30 mouse cellular contexts compared by ENCODE assay signal in genomic region chr6:86606289-86606688, GRCm38 (mm10). TPM values are rescaled to one million over a fixed set of nuclear protein-coding genes. Genes with fewer than 3 reads are reported as not detected.
A peak's percentile ranks its signal among the peaks of the same experiment; 100 is the strongest.
DNase-seq lines count a peak whose midpoint lies in the region; ATAC-seq and TF ChIP-seq lines count a peak whose summit lies in the region.
"Had no signal": no experiment of that assay in that cellular context is flagged by ENCODE, and none has a peak within 500 bp of the region (broad histone marks: within the 10 kb centered on the region; RNA-seq: fewer than 3 reads in every experiment).

No protein-coding gene starts in this region.

- peak overlapping the region; percentile 18; the same call in 1 of the 2 replicates for H3K27ac ChIP-seq in liver, embryonic 13.5 days
- 0 out of 2 replicates have a peak overlapping the region, but pooled peaks have one; percentile 18 for H3K27ac ChIP-seq in liver, postnatal 0 days (ENCODE audit: low read depth)
- no peak overlapping the region for H3K27ac ChIP-seq in midbrain, embryonic 10.5 days (replicated peaks)
- H3K27ac ChIP-seq: forebrain, embryonic 13.5 days; heart, embryonic 10.5 days; hindbrain, embryonic 12.5 days; hindbrain, postnatal 0 days; kidney, postnatal 0 days; limb, embryonic 15.5 days; lung, embryonic 15.5 days; midbrain, embryonic 15.5 days had no signal

- no peak for DNase-seq in liver, embryonic 13.5 days
- DNase-seq in liver = no peak
- peak; percentile 58 for DNase-seq in induced T-regulatory cell, adult 2 months (ENCODE audit: low read depth)
- DNase-seq in liver, postnatal 0 days = no peak
- DNase-seq in midbrain, embryonic 10.5 days (ENCODE audit: low spot score) = no peak
- DNase-seq in ovary, postnatal 14 days (ENCODE audit: low spot score) = no peak
- no peak for DNase-seq in gastrocnemius, postnatal 10 days
- DNase-seq: adrenal gland, postnatal 14 days; cerebellum, adult 11-12 months; cerebellum, postnatal 10 days; gastrocnemius, postnatal 14 days; heart, postnatal 36 days; kidney, adult 8-10 months; kidney, postnatal 4 days; layer of hippocampus, postnatal 36 days; left cerebral cortex, postnatal 4 days; right cerebral cortex, adult 18-20 months; right cerebral cortex, postnatal 4 days; thymus, postnatal 25 days had no signal

- no peak overlapping the region for H3K4me3 ChIP-seq in liver, embryonic 13.5 days (replicated peaks)
- H3K4me3 ChIP-seq in liver, postnatal 0 days (ENCODE audit: low read depth, low read length) = no peak overlapping the region
- no peak overlapping the region for H3K4me3 ChIP-seq in midbrain, embryonic 10.5 days
- H3K4me3 ChIP-seq: forebrain, embryonic 13.5 days; heart, embryonic 10.5 days; hindbrain, embryonic 12.5 days; limb, embryonic 15.5 days; lung, embryonic 15.5 days; midbrain, embryonic 15.5 days had no signal

- TF ChIP-seq EP300 in liver, postnatal 0 days (IDR thresholded peaks at IDR 0.05; ENCODE audit: low read depth) = 0 out of 2 replicates have a peak, but pooled peaks have one; percentile 21

- H3K9ac ChIP-seq in liver, embryonic 13.5 days = no peak overlapping the region; the same call in 1 of the 2 replicates
- H3K9ac ChIP-seq in liver, postnatal 0 days (replicated peaks) = no peak overlapping the region
- H3K9ac ChIP-seq: forebrain, embryonic 13.5 days; hindbrain, embryonic 12.5 days; limb, embryonic 15.5 days; lung, embryonic 15.5 days; midbrain, embryonic 15.5 days had no signal

- no peaks in the 10 kb centered on the region for H3K27me3 ChIP-seq in liver, embryonic 13.5 days
- H3K27me3 ChIP-seq in liver, postnatal 0 days (ENCODE audit: insufficient read depth, low read length) = no peaks in the 10 kb centered on the region
- H3K27me3 ChIP-seq in midbrain, embryonic 10.5 days (ENCODE audit: low read depth, poor library complexity, severe bottlenecking) = no peaks in the 10 kb centered on the region
- H3K27me3 ChIP-seq: forebrain, embryonic 13.5 days; hindbrain, embryonic 12.5 days; limb, embryonic 15.5 days; lung, embryonic 15.5 days; midbrain, embryonic 15.5 days; Patski had no signal

- no peak overlapping the region for H3K4me2 ChIP-seq in liver, embryonic 13.5 days
- H3K4me2 ChIP-seq in liver, postnatal 0 days (ENCODE audit: low read depth, low read length) = no peak overlapping the region
- H3K4me2 ChIP-seq: forebrain, embryonic 13.5 days; hindbrain, embryonic 12.5 days; limb, embryonic 15.5 days; lung, embryonic 15.5 days; midbrain, embryonic 15.5 days had no signal

- no peak for TF ChIP-seq CTCF in liver, postnatal 0 days (IDR thresholded peaks at IDR 0.05; ENCODE audit: low read depth)

- H3K9me3 ChIP-seq in liver, embryonic 13.5 days (replicated peaks) = no peaks in the 10 kb centered on the region
- H3K9me3 ChIP-seq in liver, postnatal 0 days (ENCODE audit: low read length) = no peaks in the 10 kb centered on the region
- no peaks in the 10 kb centered on the region for H3K9me3 ChIP-seq in midbrain, embryonic 10.5 days (replicated peaks)
- H3K9me3 ChIP-seq: forebrain, embryonic 13.5 days; G1E; heart, embryonic 10.5 days; hindbrain, embryonic 12.5 days; limb, embryonic 15.5 days; lung, embryonic 15.5 days; midbrain, embryonic 15.5 days had no signal

- ATAC-seq in liver, embryonic 13.5 days (ENCODE audit: low read depth) = peak; percentile 67
- ATAC-seq in liver, postnatal 0 days = peak; percentile 57
- ATAC-seq: forebrain, embryonic 13.5 days; hindbrain, postnatal 0 days; midbrain, embryonic 15.5 days; Patski had no signal

- WGBS in liver, embryonic 13.5 days (ENCODE audit: insufficient replicate concordance) = 60% methylated on average over 4 of the region's 4 CpGs
- WGBS in liver, postnatal 0 days (ENCODE audit: insufficient replicate concordance) = 72% methylated on average over 4 of the region's 4 CpGs
- WGBS in midbrain, embryonic 10.5 days = 83% methylated on average over 4 of the region's 4 CpGs

- H3K36me3 ChIP-seq in liver, embryonic 13.5 days = no peaks in the 10 kb centered on the region
- H3K36me3 ChIP-seq in liver, postnatal 0 days (replicated peaks; ENCODE audit: insufficient read depth, low read length) = no peaks in the 10 kb centered on the region
- no peaks in the 10 kb centered on the region for H3K36me3 ChIP-seq in midbrain, embryonic 10.5 days
- H3K36me3 ChIP-seq: G1E; heart, embryonic 10.5 days; hindbrain, embryonic 12.5 days; limb, embryonic 15.5 days; lung, embryonic 15.5 days; midbrain, embryonic 15.5 days had no signal

- H3K4me1 ChIP-seq in liver, embryonic 13.5 days (replicated peaks) = peaks cover 38% of the 10 kb centered on the region
- H3K4me1 ChIP-seq in liver, postnatal 0 days (ENCODE audit: insufficient read depth) = peaks cover 21% of the 10 kb centered on the region
- no peaks in the 10 kb centered on the region for H3K4me1 ChIP-seq in midbrain, embryonic 10.5 days
- H3K4me1 ChIP-seq: forebrain, embryonic 13.5 days; hindbrain, embryonic 12.5 days; midbrain, embryonic 15.5 days had no signal

RNA-seq across cellular contexts. Expression of gene Asprv1, which starts 21.7 kb away (rescaled TPM):
- polyA plus RNA-seq in liver, embryonic 13.5 days (2015; fragmentation: Nextera tagmentation; extraction: Ambion mirVana) = 0.25 and 0.29 TPM in 2 replicates
- polyA plus RNA-seq in liver, postnatal 0 days (2015; fragmentation: Nextera tagmentation; extraction: Ambion mirVana) = 7.3 and 8.6 TPM in 2 replicates
- polyA plus RNA-seq in midbrain, embryonic 10.5 days (2016; fragmentation: Nextera tagmentation; extraction: Ambion mirVana) = 0.25 and 0.53 TPM in 2 replicates
- under 1 TPM in 1 of 2 experiments, not detected in 1; 0.27 TPM for total RNA-seq in gastrocnemius, postnatal 10 days (2021)
- total RNA-seq: adrenal gland, postnatal 14 days; heart, postnatal 36 days; megakaryocyte-erythroid progenitor cell, adult 5-6 weeks had no signal
- polyA plus RNA-seq: G1E, Patski had no signal
